In genomic region chr14:124315513-124315912, GRCm38 (mm10) we compare ENCODE assay signal across 34 mouse cellular contexts.
"Had no signal": no experiment of that assay in that cellular context is flagged by ENCODE, and none has a peak within 500 bp of the region (broad histone marks: within the 10 kb centered on the region; RNA-seq: fewer than 3 reads in every experiment).

No protein-coding gene starts in this region.

- DNase-seq: heart, postnatal 10 days; heart, postnatal 14 days; heart, postnatal 36 days; heart, postnatal 4 days; kidney, adult 11 months; kidney, adult 18-20 months; kidney, adult 2 months; kidney, adult 8-10 months; kidney, adult 9 months; kidney, postnatal 10 days; kidney, postnatal 14 days; kidney, postnatal 25 days; kidney, postnatal 36 days; kidney, postnatal 4 days; layer of hippocampus, adult 9-11 months; layer of hippocampus, postnatal 36 days had no signal

- H3K4me3 ChIP-seq: heart, embryonic 10.5 days; heart, embryonic 12.5 days; heart, embryonic 13.5 days; heart, embryonic 15.5 days; hindbrain, embryonic 10.5 days; hindbrain, embryonic 12.5 days; hindbrain, embryonic 13.5 days; hindbrain, embryonic 15.5 days; intestine, embryonic 15.5 days; kidney, embryonic 15.5 days; layer of hippocampus, adult 2 months had no signal

- ATAC-seq: hindbrain, embryonic 16.5 days; hindbrain, postnatal 0 days; inflammation-experienced regulatory T-cells, adult 6 months; intestine, embryonic 15.5 days; intestine, embryonic 16.5 days; intestine, postnatal 0 days had no signal

- H3K27ac ChIP-seq: heart, embryonic 10.5 days; heart, embryonic 13.5 days; heart, embryonic 15.5 days; hindbrain, embryonic 10.5 days; hindbrain, embryonic 12.5 days; hindbrain, embryonic 13.5 days; hindbrain, embryonic 14.5 days; hindbrain, embryonic 15.5 days; hindbrain, postnatal 0 days; intestine, embryonic 15.5 days; kidney, embryonic 15.5 days; kidney, postnatal 0 days; layer of hippocampus, adult 2 months had no signal
